Mouse (Mus musculus): ENCODE data around the gene Olfr1354. TPM values are rescaled to one million over a fixed set of nuclear protein-coding genes. Genes with fewer than 3 reads are reported as not detected.
"Not testable (repeated sequence)": the region's sequence is repeated elsewhere in the genome, so short reads cannot be mapped to it uniquely, and the experiment has no call there.

Olfr1354 gene
- not detected for total RNA-seq (2021)
- long read RNA-seq, experiment 1, result 0 reads
- long read RNA-seq, experiment 2, result 0 reads

DNA sequence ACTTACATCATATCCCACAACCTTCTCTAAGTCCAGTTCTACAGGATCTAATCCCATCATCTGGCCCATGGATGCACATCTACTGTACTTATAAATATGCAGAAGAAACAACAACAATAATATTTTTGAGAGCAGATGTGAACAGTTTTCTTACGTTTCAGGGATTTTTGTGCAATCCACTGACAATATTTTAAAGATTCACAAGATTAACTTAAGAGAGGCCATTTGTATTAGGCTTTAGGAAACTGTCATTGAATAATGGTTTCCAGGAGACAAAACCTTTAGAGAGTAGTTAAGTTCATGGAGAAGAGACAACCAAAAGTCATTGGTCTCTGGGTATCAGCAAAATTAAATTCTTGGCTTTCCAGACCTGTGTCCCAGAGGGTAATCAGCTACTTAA is at the start of gene Olfr1354:
Olfr1354 (plus strand) TSS at position 301 of the 400 bp plus-strand sequence.
- DNase-seq; intact Hi-C loops (cut with DNase I): not testable (repeated sequence)

DNA sequence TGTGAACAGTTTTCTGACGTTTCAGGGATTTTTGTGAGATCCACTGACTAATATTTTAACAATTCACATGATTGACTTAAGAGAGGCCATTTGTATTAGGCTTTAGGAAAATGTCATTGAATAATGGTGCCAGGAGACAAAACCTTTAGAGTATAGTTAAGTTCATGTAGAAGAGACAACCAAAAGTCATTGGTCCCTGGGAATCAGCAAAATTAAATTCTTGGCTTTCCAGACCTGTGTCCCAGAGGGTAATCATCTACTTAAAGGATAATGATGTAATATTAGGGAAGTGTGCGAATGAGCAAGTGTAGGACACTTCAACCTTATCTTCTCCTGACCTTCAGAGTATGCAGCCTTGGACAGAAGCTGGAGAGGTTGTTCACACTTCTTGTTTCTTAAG is 37.7 kb upstream of the Olfr1354 start, which contains the start of gene Olfr1355:
Olfr1355 (plus strand) TSS at position 301 of the 400 bp plus-strand sequence.
- DNase-seq, result no peak
- intact Hi-C loops (cut with DNase I), result no loop called here

DNA sequence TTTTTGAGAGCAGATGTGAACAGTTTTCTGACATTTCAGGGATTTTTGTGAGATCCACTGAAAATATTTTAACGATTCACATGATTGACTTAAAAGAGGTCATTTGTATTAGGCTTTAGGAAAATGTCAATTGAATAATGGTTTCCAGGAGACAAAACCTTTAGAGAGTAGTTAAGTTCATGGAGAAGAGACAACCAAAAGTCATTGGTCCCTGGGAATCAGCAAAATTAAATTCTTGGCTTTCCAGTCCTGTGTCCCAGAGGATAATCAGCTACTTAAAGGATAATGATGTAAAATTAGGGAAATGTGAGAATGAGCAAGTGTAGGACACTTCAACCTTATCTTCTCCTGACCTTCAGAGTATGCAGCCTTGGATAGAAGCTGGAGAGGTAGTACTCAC is 37.4 kb downstream of the Olfr1354 start, which contains the start of gene Olfr8:
Olfr8 (plus strand) TSS at position 301 of the 400 bp plus-strand sequence.
- DNase-seq; intact Hi-C loops (cut with DNase I): not testable (repeated sequence)

DNA sequence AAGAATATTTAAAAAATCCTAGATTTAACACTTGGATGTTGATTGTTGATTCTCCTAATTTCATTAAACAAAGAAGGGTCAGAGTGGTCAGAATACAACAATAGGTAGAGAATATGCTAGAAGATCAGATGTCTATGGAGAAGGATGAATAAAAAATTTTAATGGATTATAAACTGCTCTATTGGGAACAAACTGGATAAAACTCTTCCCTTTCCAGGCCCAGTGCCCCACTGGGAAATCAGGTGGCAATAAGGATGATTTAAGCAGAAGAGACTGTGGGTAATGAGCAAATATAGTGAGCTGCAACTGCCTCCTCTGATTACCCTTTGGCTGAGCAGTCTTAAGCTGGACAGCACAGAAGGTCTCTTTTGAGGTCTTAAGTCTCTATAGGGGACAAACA is 50.0 kb downstream of the Olfr1354 start, which contains the start of gene Olfr1353:
Olfr1353 (plus strand) TSS at position 301 of the 400 bp plus-strand sequence.
- intact Hi-C loops (cut with DNase I); DNase-seq: not testable (repeated sequence)

Other genes starting within 250 kb of the Olfr1354 start
- not detected for gene Casp14, start 194.9 kb upstream of the Olfr1354 start, total RNA-seq (2021)
- gene Ccdc105, start 160.1 kb upstream of the Olfr1354 start, total RNA-seq (2021), result not detected
- not detected for gene Slc1a6, start 132.7 kb upstream of the Olfr1354 start, total RNA-seq (2021)
- gene Olfr1356, start 61.0 kb upstream of the Olfr1354 start, total RNA-seq (2021), result not detected
- gene Olfr1355, start 37.6 kb upstream of the Olfr1354 start, total RNA-seq (2021), result not detected
- not detected for gene Olfr8, start 37.5 kb downstream of the Olfr1354 start, total RNA-seq (2021)
- not detected for gene Olfr1353, start 50.1 kb downstream of the Olfr1354 start, total RNA-seq (2021)
- gene Olfr1352, start 67.9 kb downstream of the Olfr1354 start, total RNA-seq (2021), result not detected
- not detected for gene Olfr1351, start 99.3 kb downstream of the Olfr1354 start, total RNA-seq (2021)
- gene Olfr57, start 115.6 kb downstream of the Olfr1354 start, total RNA-seq (2021), result not detected
- 10 to 100 TPM in 1 of 2 experiments, 1 to 10 TPM in 1; 6.9 to 10.2 TPM for gene 2610008E11Rik, start 184.4 kb downstream of the Olfr1354 start, total RNA-seq (2021)
- gene Vmn2r80, start 235.6 kb downstream of the Olfr1354 start, total RNA-seq (2021), result not detected

All from gastrocnemius, postnatal 36 days (tissue).